Mouse (Mus musculus) monocyte, adult 5-6 weeks (primary cell): ENCODE results near the gene Tmed6. TPM values are rescaled to one million over a fixed set of nuclear protein-coding genes. Genes with fewer than 3 reads are reported as not detected.

Experiments used
- ATAC-seq: fragments of 153-309, 156-312 bp; replicated peaks from 2 replicates; pipeline ENCODE4 v1.8.0; 2017; ENCODE audit warnings: mild to moderate bottlenecking; ENCODE audit not compliant: low TSS enrichment, insufficient number of reproducible peaks, severe bottlenecking, poor library complexity, low FRiP score
- total RNA-seq: library from RNA; stranded (forward); fragments of 200-1000, 200-491, 200-594 nt; gene quantifications from 3 replicates; pipeline ENCODE4 v1.2.3, GENCODE M21; 2017

The Tmed6 gene
- total RNA-seq, 1 experiment from 2014 or later = not detected

DNA sequence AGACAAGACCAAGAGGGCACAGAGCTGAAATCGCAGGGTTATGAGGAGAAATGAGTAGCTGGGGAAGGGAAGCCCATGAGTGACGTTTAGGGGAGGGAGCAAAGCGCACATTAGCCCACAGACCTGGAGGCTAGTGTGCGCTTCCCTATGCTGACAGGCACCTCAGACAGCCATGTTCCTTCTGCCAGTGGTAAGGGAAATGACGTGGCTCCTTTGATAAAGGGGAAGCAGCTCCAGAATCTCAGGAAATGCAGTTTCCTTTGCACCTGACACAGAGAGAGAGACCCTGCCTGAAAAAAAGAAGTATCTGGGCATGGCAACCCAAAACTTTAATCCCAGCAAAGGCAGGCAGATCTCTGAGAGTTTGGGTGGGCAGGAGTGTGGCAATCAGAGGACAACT lies 35.4 kb downstream of the Tmed6 start:
- peak; percentile 48 for ATAC-seq

DNA sequence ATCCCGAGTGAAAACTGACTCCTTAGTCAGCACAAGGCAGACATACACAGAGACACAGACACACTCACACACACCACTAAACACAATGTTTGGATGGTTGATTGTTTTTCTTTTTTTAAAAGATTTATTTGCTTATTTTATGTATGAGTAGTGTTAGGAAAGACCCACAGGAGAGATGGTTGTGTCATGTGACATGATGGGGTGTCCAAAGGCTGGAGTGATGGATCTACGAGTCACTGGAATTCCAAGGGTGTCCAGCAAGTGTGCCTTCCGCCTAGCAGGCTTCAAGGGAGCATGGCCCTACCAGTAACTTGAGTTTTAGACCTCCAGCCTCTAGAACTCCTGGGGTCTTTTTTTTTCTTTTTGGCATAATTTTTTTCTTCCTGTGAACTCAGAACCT lies 36.1 kb downstream of the Tmed6 start:
- no peak for ATAC-seq

DNA sequence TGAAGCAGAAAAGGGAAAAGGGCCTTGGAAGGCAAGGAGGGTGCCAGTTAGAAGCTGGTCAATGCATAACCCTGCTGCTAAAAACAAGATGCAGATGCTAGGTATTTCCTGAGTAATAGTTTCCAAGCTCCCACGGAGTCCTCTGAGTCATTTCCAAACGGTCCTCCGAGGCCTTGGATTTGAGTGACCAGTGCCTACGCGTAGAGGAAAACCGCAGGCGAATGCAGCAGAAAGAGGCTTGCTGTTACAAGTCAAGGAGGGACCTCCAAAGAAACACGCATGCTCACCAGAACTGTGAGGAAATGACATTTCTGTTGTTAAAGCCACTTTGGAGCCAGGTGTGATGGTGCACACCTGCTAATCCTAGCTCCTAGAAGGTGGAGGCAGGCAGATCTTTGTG lies 42.0 kb downstream of the Tmed6 start:
- ATAC-seq = no peak

DNA sequence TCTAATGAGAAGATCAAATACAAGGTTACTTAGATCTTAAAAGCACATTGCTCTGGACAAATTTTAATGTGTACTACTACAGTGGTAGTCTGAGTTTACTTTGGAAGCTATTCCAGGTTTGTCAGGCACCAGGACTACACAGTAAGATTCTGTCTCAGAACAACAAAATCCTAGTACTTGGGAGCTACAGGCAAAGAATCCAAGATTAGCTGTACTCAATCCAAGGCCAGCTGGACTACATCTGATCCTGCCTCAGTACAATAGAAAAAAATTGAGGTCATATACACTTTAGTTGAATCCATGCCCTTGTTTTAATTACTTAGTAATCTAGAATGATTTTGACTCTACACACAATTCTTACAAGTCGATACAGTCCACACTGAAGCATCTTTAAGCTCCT lies 50.5 kb downstream of the Tmed6 start:
- no peak for ATAC-seq

DNA sequence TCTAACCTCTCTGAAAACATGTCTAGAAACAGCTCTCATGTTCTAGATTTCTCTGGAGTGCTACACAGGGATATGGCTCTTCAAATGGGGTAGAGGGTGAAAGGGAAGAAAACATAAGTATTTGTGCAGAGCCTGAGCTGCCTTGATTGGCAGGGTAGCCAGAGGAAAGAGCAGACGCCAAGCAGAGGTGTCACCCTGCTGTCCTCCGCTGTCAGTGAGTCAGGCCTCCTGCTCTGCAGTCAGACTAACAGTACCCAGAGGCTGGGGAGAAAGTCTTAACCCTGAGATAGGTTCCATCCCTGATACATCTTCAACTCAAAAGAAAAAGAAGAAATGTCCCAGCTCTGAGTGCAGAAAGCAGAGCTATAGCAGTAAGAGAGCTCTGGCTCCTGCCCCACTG lies 52.8 kb downstream of the Tmed6 start:
- no peak for ATAC-seq

Other genes with a start within 250 kb of the Tmed6 start
- 0.32 to 1.6 TPM (median 1.4 TPM) in 3 replicates for gene Has3, start 195.4 kb downstream of the Tmed6 start, total RNA-seq
- gene Utp4, start 172.0 kb downstream of the Tmed6 start, total RNA-seq = 11.8 to 14.7 TPM (median 13.0 TPM) in 3 replicates
- gene Sntb2, start 129.9 kb downstream of the Tmed6 start, total RNA-seq = 11.4 to 17.9 TPM (median 13.6 TPM) in 3 replicates
- gene Vps4a, start 34.4 kb downstream of the Tmed6 start, total RNA-seq = 44.7 to 57.3 TPM (median 45.4 TPM) in 3 replicates
- gene Pdf, start 17.0 kb downstream of the Tmed6 start, total RNA-seq = 7.6 to 22.4 TPM (median 8.8 TPM) in 3 replicates
- 12.4 to 21.3 TPM (median 19.2 TPM) in 3 replicates for gene Cog8, start 9.0 kb downstream of the Tmed6 start, total RNA-seq
- gene Nip7, start 8.8 kb downstream of the Tmed6 start, total RNA-seq = 10.0 to 41.7 TPM (median 25.7 TPM) in 3 replicates
- gene Terf2, start 30.9 kb upstream of the Tmed6 start, total RNA-seq = 11.3 to 22.7 TPM (median 13.9 TPM) in 3 replicates
- 31.0 to 54.2 TPM (median 39.3 TPM) in 3 replicates for gene Cyb5b, start 85.0 kb upstream of the Tmed6 start, total RNA-seq
- gene Nfat5, start 227.8 kb upstream of the Tmed6 start, total RNA-seq = 32.2 to 90.4 TPM (median 44.0 TPM) in 3 replicates